Mouse (Mus musculus): ENCODE results near the gene Cpz. TPM values are rescaled to one million over a fixed set of nuclear protein-coding genes. Genes with fewer than 3 reads are reported as not detected.

Cpz gene
- polyA plus RNA-seq (2012; rRNA removed): 1.0 and 1.6 TPM in 2 replicates

DNA sequence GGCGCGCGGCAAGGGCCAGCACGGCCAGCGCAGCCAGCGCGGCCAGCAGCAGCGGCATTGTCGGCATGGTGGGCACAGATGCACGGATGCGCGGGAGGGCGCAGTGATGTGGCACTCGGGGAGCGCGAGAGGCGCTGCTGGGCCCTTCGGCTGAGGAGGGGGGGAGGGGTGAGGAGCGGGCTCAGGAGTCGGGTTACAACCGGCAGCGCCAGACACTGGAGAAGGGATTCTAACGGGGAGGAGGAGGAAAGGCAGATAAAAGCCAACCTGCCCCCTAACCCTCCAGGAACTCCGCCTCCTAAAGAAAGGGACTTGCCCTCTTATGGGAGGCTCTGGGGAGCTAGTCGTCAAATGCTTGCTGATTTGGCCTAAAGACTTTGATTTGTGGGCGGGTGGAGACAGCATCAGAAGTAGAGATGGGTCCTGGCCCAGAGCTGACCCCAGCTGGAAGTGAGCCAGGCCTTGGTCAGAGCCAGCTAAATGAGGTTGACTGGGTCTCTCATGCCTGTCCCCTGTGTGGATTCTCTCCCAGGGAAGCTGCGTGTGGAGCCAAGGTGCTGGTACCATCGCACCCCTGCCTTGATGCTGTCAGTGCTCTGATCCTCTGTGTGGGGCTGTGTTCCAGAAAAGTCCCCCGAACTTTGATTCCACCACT lies at the start of gene Cpz:
Gene Cpz (minus strand): TSS at position 230 of the 655 bp plus-strand sequence.
- WGBS: 6% methylated on average over 29 of the region's 29 CpGs
- Histone ChIP-seq H3K27me3 (ENCODE audit: control insufficient read depth, insufficient read depth, low read length) (no peaks in the 10 kb centered on the region; the same call in 1 of the 2 replicates), H3K36me3 (ENCODE audit: control insufficient read depth, insufficient read depth, low read length) (no peaks in the 10 kb centered on the region), H3K4me1 (replicated peaks; ENCODE audit: control insufficient read depth, insufficient read depth, low read length) (no peaks in the 10 kb centered on the region), H3K27ac (ENCODE audit: control insufficient read depth, insufficient read depth, low read length) (no peak within 1 kb of the TSS), H3K4me3 (ENCODE audit: control insufficient read depth, insufficient read depth, low read length) (no peak within 1 kb of the TSS)
- DNase-seq: no peak
- TF ChIP-seq POLR2A (IDR thresholded peaks at IDR 0.05; ENCODE audit: control insufficient read depth, extremely low read depth, insufficient read depth, low read length, poor library complexity) (no peak), CTCF (IDR thresholded peaks at IDR 0.05; ENCODE audit: borderline replicate concordance, control insufficient read depth, extremely low read depth, insufficient read depth, low read length, poor library complexity) (no peak)

DNA sequence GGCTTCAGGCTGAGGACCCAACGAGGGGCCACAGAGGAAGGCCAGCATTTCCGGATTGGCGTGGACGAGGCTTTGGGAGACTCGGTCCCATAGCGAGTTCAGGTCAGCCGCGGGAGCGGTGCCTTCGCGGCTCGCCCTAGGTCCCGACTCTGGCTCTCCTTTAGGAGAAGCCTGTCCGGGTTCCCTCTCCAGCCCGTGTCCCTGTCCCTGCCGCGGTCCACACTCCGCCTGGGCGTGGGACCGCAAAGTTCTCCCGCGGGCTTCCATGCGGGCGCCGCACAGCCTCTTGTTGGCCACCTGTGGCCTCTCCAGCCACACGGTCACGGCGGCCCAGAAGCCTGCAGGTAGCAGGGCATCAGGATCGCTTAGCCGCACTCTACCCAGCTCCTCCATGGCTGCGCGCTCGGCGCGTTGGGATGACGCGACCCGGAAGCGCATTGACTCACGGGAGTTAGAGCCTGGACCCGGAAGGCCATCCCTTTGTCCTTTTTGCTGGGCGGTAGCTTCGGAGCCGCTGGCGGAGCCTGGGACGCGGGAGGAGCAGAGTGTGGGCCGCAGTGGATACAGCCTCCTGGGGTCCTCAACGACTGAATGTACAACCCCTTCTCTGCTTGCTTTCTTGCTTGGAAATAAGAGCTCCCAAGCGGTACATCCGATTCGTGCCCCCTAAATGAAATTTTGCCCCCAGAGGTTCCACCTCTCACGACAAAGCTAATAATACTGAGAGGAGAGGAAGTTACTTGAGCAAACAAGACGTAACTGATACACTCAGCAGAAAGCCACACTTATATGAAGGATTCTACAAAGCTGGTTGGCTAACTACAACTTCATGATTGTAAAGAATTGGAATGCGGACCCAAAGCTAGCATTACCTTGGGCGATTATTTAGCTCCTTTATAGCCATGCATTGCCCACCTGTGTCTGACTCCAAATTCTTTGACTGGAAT lies 49.4 kb upstream of the Cpz start, which contains the start of gene Trmt44:
Gene Trmt44 (minus strand): TSS at position 418 of the 947 bp plus-strand sequence.
- peak; percentile 91 for DNase-seq

DNA sequence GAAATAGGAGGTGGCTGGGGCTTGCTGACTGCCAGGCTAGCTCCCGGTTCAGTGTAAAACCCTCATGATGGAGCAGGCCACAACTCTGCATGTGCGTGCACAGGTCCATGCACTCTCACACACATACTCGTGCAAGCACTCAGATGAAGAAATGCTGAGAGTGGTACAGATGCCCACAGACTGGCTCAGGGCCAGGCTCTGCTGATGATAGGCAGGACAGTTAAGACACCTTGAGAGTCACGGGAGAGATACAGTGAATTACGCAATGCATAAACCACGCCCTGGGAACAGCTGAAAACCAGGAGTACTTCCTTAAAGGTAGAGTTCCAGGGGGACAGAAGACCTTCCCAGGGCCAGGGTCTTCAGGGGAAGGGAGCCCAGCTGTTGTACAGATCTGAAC lies 46.0 kb upstream of the Cpz start:
- no peak for DNase-seq
- 96% methylated on average over 6 of the region's 6 CpGs for WGBS
- TF ChIP-seq CTCF (IDR thresholded peaks at IDR 0.05; ENCODE audit: borderline replicate concordance, control insufficient read depth, extremely low read depth, insufficient read depth, low read length, poor library complexity) (no peak), POLR2A (IDR thresholded peaks at IDR 0.05; ENCODE audit: control insufficient read depth, extremely low read depth, insufficient read depth, low read length, poor library complexity) (no peak)
- no peak overlapping the region for H3K4me3 ChIP-seq (ENCODE audit: control insufficient read depth, insufficient read depth, low read length)
- H3K27me3 ChIP-seq (ENCODE audit: control insufficient read depth, insufficient read depth, low read length): no peaks in the 10 kb centered on the region
- H3K36me3 ChIP-seq (ENCODE audit: control insufficient read depth, insufficient read depth, low read length): peaks cover 15% of the 10 kb centered on the region
- H3K4me1 ChIP-seq (replicated peaks; ENCODE audit: control insufficient read depth, insufficient read depth, low read length): peaks cover 9% of the 10 kb centered on the region
- H3K27ac ChIP-seq (ENCODE audit: control insufficient read depth, insufficient read depth, low read length): no peak overlapping the region

More for the DNA sequence above, 49.4 kb upstream of the Cpz start, which contains the start of gene Trmt44:
- Histone ChIP-seq H3K4me1 (replicated peaks; ENCODE audit: control insufficient read depth, insufficient read depth, low read length) (peaks cover 9% of the 10 kb centered on the region), H3K27me3 (ENCODE audit: control insufficient read depth, insufficient read depth, low read length) (no peaks in the 10 kb centered on the region), H3K4me3 (ENCODE audit: control insufficient read depth, insufficient read depth, low read length) (peak within 1 kb of the TSS; percentile 88), H3K36me3 (ENCODE audit: control insufficient read depth, insufficient read depth, low read length) (peaks cover 7% of the 10 kb centered on the region), H3K27ac (ENCODE audit: control insufficient read depth, insufficient read depth, low read length) (peak within 1 kb of the TSS; percentile 42; the same call in 1 of the 2 replicates)
- 4% methylated on average over 56 of the region's 56 CpGs for WGBS
- TF ChIP-seq CTCF (IDR thresholded peaks at IDR 0.05; ENCODE audit: borderline replicate concordance, control insufficient read depth, extremely low read depth, insufficient read depth, low read length, poor library complexity) (no peak), POLR2A (IDR thresholded peaks at IDR 0.05; ENCODE audit: control insufficient read depth, extremely low read depth, insufficient read depth, low read length, poor library complexity) (peak; percentile 68)

DNA sequence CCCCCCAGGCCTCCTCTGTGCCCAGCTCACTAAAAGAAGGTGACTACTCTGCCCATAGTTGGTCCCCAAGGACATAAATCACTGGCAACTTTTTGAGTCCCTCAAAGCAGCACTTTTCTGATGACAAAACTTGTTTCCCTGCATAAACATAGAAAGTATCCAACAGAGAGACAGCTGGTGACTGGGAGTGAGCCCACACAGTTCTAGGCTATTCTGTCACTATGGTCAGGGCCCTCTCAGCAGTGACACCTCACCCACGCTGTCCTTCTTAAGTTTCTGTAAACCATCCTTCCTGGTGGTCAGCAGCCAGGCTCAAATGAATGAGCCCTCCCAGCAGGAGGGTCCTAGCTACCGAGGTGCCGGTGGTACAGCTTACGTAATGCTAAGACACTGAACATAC lies 41.1 kb upstream of the Cpz start:
- DNase-seq: no peak
- no peak for TF ChIP-seq POLR2A (IDR thresholded peaks at IDR 0.05; ENCODE audit: control insufficient read depth, extremely low read depth, insufficient read depth, low read length, poor library complexity)
- TF ChIP-seq CTCF (IDR thresholded peaks at IDR 0.05; ENCODE audit: borderline replicate concordance, control insufficient read depth, extremely low read depth, insufficient read depth, low read length, poor library complexity): no peak
- H3K4me1 ChIP-seq (replicated peaks; ENCODE audit: control insufficient read depth, insufficient read depth, low read length): no peaks in the 10 kb centered on the region
- no peak overlapping the region for H3K4me3 ChIP-seq (ENCODE audit: control insufficient read depth, insufficient read depth, low read length)
- H3K36me3 ChIP-seq (ENCODE audit: control insufficient read depth, insufficient read depth, low read length): peaks cover 28% of the 10 kb centered on the region
- H3K27ac ChIP-seq (ENCODE audit: control insufficient read depth, insufficient read depth, low read length): no peak overlapping the region
- no peaks in the 10 kb centered on the region for H3K27me3 ChIP-seq (ENCODE audit: control insufficient read depth, insufficient read depth, low read length)
- 98% methylated on average over 4 of the region's 4 CpGs for WGBS

GRCm38 (mm10) chr5:35565217-35565616 lies 39.7 kb upstream of the Cpz start:
- WGBS: 95% methylated on average over 9 of the region's 9 CpGs
- no peaks in the 10 kb centered on the region for H3K4me1 ChIP-seq (replicated peaks; ENCODE audit: control insufficient read depth, insufficient read depth, low read length)
- H3K4me3 ChIP-seq (ENCODE audit: control insufficient read depth, insufficient read depth, low read length): no peak overlapping the region
- TF ChIP-seq POLR2A (IDR thresholded peaks at IDR 0.05; ENCODE audit: control insufficient read depth, extremely low read depth, insufficient read depth, low read length, poor library complexity) (no peak), CTCF (IDR thresholded peaks at IDR 0.05; ENCODE audit: borderline replicate concordance, control insufficient read depth, extremely low read depth, insufficient read depth, low read length, poor library complexity) (no peak)
- DNase-seq: no peak
- H3K27ac ChIP-seq (ENCODE audit: control insufficient read depth, insufficient read depth, low read length): no peak overlapping the region
- peaks cover 21% of the 10 kb centered on the region for H3K36me3 ChIP-seq (ENCODE audit: control insufficient read depth, insufficient read depth, low read length)
- H3K27me3 ChIP-seq (ENCODE audit: control insufficient read depth, insufficient read depth, low read length): no peaks in the 10 kb centered on the region

DNA sequence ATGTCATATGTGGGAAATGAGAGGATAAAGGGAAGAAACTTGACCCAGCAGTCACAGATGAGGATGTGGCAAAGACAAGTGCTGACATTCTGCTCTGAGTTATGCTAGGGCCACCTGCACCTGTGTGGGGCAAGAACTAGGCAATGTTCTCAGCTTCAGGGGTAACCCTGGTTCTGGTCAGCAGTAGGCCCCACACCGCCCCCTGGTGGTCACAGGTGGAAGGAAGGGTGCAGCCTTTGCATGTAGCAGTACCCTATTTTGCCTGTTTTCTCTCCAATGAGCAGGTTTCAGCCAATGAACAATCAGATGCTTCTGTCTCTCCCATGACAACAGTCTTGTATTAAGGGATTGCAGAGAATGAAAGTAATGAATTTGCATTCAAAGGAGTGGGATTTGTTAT lies 38.0 kb upstream of the Cpz start:
- no peak overlapping the region for H3K4me3 ChIP-seq (ENCODE audit: control insufficient read depth, insufficient read depth, low read length)
- H3K36me3 ChIP-seq (ENCODE audit: control insufficient read depth, insufficient read depth, low read length): peaks cover 21% of the 10 kb centered on the region
- H3K27me3 ChIP-seq (ENCODE audit: control insufficient read depth, insufficient read depth, low read length): no peaks in the 10 kb centered on the region
- whole genome bisulfite sequencing: 0% methylated on average over 1 of the region's 1 CpGs
- H3K27ac ChIP-seq (ENCODE audit: control insufficient read depth, insufficient read depth, low read length): no peak overlapping the region
- peak; percentile 73 for DNase-seq
- no peaks in the 10 kb centered on the region for H3K4me1 ChIP-seq (replicated peaks; ENCODE audit: control insufficient read depth, insufficient read depth, low read length)
- peak; percentile 76; the same call in 1 of the 2 replicates for TF ChIP-seq CTCF (IDR thresholded peaks at IDR 0.05; ENCODE audit: borderline replicate concordance, control insufficient read depth, extremely low read depth, insufficient read depth, low read length, poor library complexity)
- TF ChIP-seq POLR2A (IDR thresholded peaks at IDR 0.05; ENCODE audit: control insufficient read depth, extremely low read depth, insufficient read depth, low read length, poor library complexity): no peak
